Mouse (Mus musculus): ENCODE measurements around the gene Hpn. TPM values are rescaled to one million over a fixed set of nuclear protein-coding genes. Genes with fewer than 3 reads are reported as not detected.

Gene Hpn
- polyA plus RNA-seq (2011; ENCODE audit: insufficient read depth, insufficient read length, low replicate concordance, missing spikeins): 38.2 and 59.6 TPM in 2 replicates

GRCm38 (mm10) chr7:31115182-31115581, at the start of gene Hpn:
Hpn (minus strand) TSS chr7:31115290.
- Histone ChIP-seq H3K4me1 (ENCODE audit: control insufficient read depth, insufficient read depth, low read length) (peaks cover 2% of the 10 kb centered on the region; the same call in 1 of the 2 replicates), H3K4me3 (replicated peaks; ENCODE audit: control insufficient read depth, low read depth, low read length) (no peak within 1 kb of the TSS), H3K27ac (ENCODE audit: control insufficient read depth, insufficient read depth, low read depth, low read length, poor library complexity) (no peak within 1 kb of the TSS)
- TF ChIP-seq POLR2A (IDR thresholded peaks at IDR 0.05; ENCODE audit: borderline replicate concordance, control insufficient read depth, low read depth, low read length) (no peak), CTCF (IDR thresholded peaks at IDR 0.05; ENCODE audit: control insufficient read depth, insufficient read depth, low read length) (no peak)
- WGBS: 61% methylated on average over 15 of the region's 15 CpGs

DNA sequence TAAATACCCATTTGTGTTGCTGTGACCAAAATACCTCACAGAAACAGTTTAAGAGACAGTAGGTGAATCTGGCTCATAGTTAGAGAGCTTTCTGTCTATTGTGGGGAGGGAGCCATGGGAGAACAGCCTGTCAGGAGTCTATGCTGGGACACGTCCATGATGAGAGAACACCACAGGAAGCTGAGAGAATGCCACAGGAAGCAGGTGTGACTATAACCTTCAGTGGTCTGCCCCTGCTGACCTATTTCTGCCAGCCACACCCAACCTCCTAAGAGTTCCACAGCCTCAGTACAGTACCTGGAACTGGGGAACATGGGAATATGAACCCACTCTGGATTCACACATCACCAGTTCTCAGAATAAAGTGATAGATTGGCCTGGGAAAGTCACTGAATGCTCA, 49.7 kb upstream of the Hpn start:
- Histone ChIP-seq H3K4me1 (ENCODE audit: control insufficient read depth, insufficient read depth, low read length) (peaks cover 5% of the 10 kb centered on the region; the same call in 1 of the 2 replicates), H3K27ac (ENCODE audit: control insufficient read depth, insufficient read depth, low read depth, low read length, poor library complexity) (no peak overlapping the region), H3K4me3 (replicated peaks; ENCODE audit: control insufficient read depth, low read depth, low read length) (no peak overlapping the region)
- 14% methylated on average over 1 of the region's 1 CpGs for WGBS
- no peak for TF ChIP-seq CTCF (IDR thresholded peaks at IDR 0.05; ENCODE audit: control insufficient read depth, insufficient read depth, low read length)
- TF ChIP-seq POLR2A (IDR thresholded peaks at IDR 0.05; ENCODE audit: borderline replicate concordance, control insufficient read depth, low read depth, low read length): no peak

DNA sequence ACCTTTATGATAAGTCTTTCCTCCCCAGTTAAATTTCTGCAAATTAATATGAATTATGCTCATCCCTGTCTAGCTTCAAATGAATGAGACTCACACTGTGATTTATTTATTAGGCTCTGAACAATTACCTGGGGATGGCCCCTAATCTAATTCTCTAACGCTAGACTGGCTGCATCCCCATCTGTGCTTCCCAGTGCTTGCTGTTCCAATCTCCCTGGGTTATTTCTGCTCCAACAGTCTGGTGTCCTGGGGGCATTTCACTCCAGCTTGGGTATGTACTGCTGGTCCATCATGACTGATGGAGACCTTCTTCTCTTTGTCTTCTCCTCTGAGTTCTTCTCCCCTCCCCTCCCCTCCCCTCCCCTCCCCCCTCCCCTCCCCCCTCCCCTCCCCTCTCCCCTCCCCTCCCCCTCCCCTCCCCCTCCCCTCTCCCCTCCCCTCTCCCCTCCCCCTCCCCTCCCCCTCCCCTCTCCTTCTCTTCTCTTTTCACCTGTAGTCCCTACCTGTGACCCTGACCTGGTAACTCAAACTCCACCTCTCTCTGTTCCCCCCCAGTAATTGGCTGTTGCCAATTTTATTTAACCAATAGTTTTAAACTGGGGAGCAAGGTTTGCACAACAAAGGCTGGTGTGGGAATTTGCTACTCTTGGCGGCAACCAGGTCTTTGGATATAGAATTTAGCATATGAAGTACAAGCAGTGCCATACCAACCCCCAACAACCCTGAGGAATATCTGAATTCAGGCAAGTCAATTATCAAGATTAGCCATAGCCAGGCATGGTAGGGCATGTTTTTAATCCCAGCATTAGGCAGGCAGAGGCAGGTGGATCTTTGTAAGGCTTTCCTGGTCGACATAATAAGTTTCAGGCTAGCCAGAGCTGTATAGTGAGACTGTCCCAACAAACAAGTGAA, 48.8 kb upstream of the Hpn start:
- WGBS: 65% methylated on average over 3 of the region's 3 CpGs
- TF ChIP-seq POLR2A (IDR thresholded peaks at IDR 0.05; ENCODE audit: borderline replicate concordance, control insufficient read depth, low read depth, low read length) (no peak), CTCF (IDR thresholded peaks at IDR 0.05; ENCODE audit: control insufficient read depth, insufficient read depth, low read length) (no peak)
- no peak overlapping the region for H3K4me3 ChIP-seq (replicated peaks; ENCODE audit: control insufficient read depth, low read depth, low read length)
- H3K27ac ChIP-seq (ENCODE audit: control insufficient read depth, insufficient read depth, low read depth, low read length, poor library complexity): no peak overlapping the region
- peaks cover 5% of the 10 kb centered on the region; the same call in 1 of the 2 replicates for H3K4me1 ChIP-seq (ENCODE audit: control insufficient read depth, insufficient read depth, low read length)

GRCm38 (mm10) chr7:31162324-31162723, 47.2 kb upstream of the Hpn start:
- Histone ChIP-seq H3K4me3 (replicated peaks; ENCODE audit: control insufficient read depth, low read depth, low read length) (no peak overlapping the region), H3K4me1 (ENCODE audit: control insufficient read depth, insufficient read depth, low read length) (peaks cover 2% of the 10 kb centered on the region; the same call in 1 of the 2 replicates), H3K27ac (ENCODE audit: control insufficient read depth, insufficient read depth, low read depth, low read length, poor library complexity) (no peak overlapping the region)
- TF ChIP-seq POLR2A (IDR thresholded peaks at IDR 0.05; ENCODE audit: borderline replicate concordance, control insufficient read depth, low read depth, low read length) (no peak), CTCF (IDR thresholded peaks at IDR 0.05; ENCODE audit: control insufficient read depth, insufficient read depth, low read length) (no peak)
- WGBS: 65% methylated on average over 11 of the region's 11 CpGs

- Histone ChIP-seq H3K4me1 (ENCODE audit: control insufficient read depth, insufficient read depth, low read length) (peaks cover 2% of the 10 kb centered on the region; the same call in 1 of the 2 replicates), H3K4me3 (replicated peaks; ENCODE audit: control insufficient read depth, low read depth, low read length) (no peak overlapping the region), H3K27ac (ENCODE audit: control insufficient read depth, insufficient read depth, low read depth, low read length, poor library complexity) (no peak overlapping the region)
- no peak for TF ChIP-seq POLR2A (IDR thresholded peaks at IDR 0.05; ENCODE audit: borderline replicate concordance, control insufficient read depth, low read depth, low read length)
- no peak for TF ChIP-seq CTCF (IDR thresholded peaks at IDR 0.05; ENCODE audit: control insufficient read depth, insufficient read depth, low read length)
- 39% methylated on average over 3 of the region's 3 CpGs for WGBS
Observed at GRCm38 (mm10) chr7:31161831-31162230, 46.7 kb upstream of the Hpn start.

DNA sequence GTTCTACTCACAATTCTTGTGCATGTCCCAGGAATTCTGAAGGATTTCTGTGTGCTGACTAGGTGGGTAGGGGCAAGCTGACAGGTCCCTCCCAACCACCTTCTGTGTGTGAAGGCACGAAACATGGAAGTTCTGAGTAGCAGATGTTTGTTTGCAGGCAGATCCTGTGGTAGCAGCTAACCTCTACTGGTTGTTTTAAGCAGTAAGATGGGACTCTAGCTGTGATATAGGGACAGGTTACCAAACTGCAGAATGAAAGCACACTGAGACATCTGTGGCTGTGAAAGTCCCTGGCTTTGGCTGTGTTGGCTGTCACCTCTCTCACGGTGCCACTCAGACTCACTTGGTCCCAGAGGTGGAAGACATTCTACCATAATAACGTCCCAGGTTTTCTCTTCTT, 46.2 kb upstream of the Hpn start:
- WGBS: 32% methylated on average over 3 of the region's 3 CpGs
- Histone ChIP-seq H3K4me1 (ENCODE audit: control insufficient read depth, insufficient read depth, low read length) (peaks cover 2% of the 10 kb centered on the region; the same call in 1 of the 2 replicates), H3K27ac (ENCODE audit: control insufficient read depth, insufficient read depth, low read depth, low read length, poor library complexity) (no peak overlapping the region)

DNA sequence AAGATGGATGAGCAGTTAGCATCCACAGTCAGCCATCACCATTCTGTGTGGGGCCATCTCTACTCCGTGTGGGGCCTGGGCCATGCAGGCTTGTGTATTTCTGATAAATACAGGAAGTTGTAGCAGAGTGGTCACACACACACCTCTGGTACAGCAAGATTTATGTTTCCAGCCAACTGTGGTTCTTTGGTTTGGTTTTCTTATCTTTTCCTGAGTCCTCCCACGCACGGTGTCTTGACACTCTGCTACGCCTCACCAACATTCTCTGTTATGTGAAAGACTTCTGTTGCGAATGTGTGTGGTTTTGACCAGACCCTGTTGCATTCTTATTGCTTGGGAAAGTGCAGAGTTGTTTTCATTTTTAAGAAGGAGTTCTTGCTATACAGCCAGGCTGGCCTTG, 45.7 kb upstream of the Hpn start:
- no peak for TF ChIP-seq POLR2A (IDR thresholded peaks at IDR 0.05; ENCODE audit: borderline replicate concordance, control insufficient read depth, low read depth, low read length)
- no peak for TF ChIP-seq CTCF (IDR thresholded peaks at IDR 0.05; ENCODE audit: control insufficient read depth, insufficient read depth, low read length)
- H3K27ac ChIP-seq (ENCODE audit: control insufficient read depth, insufficient read depth, low read depth, low read length, poor library complexity): peak overlapping the region; percentile 36
- no peak overlapping the region for H3K4me3 ChIP-seq (replicated peaks; ENCODE audit: control insufficient read depth, low read depth, low read length)
- H3K4me1 ChIP-seq (ENCODE audit: control insufficient read depth, insufficient read depth, low read length): peaks cover 2% of the 10 kb centered on the region; the same call in 1 of the 2 replicates
- WGBS: 7% methylated on average over 5 of the region's 5 CpGs

More for the DNA sequence above, 46.2 kb upstream of the Hpn start:
- no peak for TF ChIP-seq POLR2A (IDR thresholded peaks at IDR 0.05; ENCODE audit: borderline replicate concordance, control insufficient read depth, low read depth, low read length)
- no peak for TF ChIP-seq CTCF (IDR thresholded peaks at IDR 0.05; ENCODE audit: control insufficient read depth, insufficient read depth, low read length)
- no peak overlapping the region for H3K4me3 ChIP-seq (replicated peaks; ENCODE audit: control insufficient read depth, low read depth, low read length)
